Mouse (Mus musculus): ENCODE measurements around the gene Sirt2. TPM values are rescaled to one million over a fixed set of nuclear protein-coding genes. Genes with fewer than 3 reads are reported as not detected.
A peak's percentile ranks its signal among the peaks of the same experiment; 100 is the strongest.

Sirt2 gene
- polyA plus RNA-seq, 1 experiment from 2014 or later: 28.5 TPM

DNA sequence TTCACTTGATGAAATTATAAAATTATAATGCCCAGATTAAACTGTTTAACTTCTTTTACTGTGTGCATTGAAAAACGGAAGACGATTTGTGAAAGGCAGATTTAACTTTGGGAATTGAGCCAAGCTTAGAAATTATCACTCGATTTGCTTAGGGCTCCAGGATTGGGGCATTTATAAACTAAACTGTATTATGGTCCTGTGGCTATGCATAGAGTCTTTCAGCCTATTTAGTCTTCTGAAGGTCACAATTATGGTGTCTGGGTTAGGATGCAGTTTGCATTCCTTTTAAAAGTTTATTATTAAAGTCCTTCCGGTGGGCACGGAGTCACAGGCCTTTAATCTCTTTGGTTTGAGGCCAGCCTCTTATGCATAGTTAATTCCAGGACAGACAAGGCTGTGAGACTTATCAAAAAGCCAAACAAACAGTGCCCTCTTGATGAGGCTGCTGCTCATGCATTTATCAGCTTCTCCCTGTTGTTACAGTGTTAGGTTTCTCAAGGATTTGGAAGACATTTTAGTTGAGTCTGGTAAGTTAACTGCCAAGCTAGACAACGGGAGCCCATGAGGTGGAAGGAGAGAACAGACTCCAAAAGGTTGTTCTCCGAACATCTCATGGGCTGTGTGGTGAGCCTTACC is 45.2 kb downstream of the Sirt2 start:
- peak overlapping the region; percentile 97 for H3K27ac ChIP-seq
- peaks cover 51% of the 10 kb centered on the region for H3K36me3 ChIP-seq
- peaks cover 64% of the 10 kb centered on the region for H3K4me1 ChIP-seq
- peak overlapping the region; percentile 93 for H3K4me3 ChIP-seq
- H3K4me2 ChIP-seq: peak overlapping the region; percentile 93
- no peaks in the 10 kb centered on the region for H3K9me3 ChIP-seq (replicated peaks)
- peak overlapping the region; percentile 94 for H3K9ac ChIP-seq
- 6% methylated on average over 7 of the region's 7 CpGs for WGBS (ENCODE audit: insufficient replicate concordance)
- no peak for ATAC-seq
- no peaks in the 10 kb centered on the region for H3K27me3 ChIP-seq (replicated peaks)

GRCm38 (mm10) chr7:28812436-28812835 is 45.9 kb downstream of the Sirt2 start:
- no peak for ATAC-seq
- no peaks in the 10 kb centered on the region for H3K27me3 ChIP-seq (replicated peaks)
- H3K9ac ChIP-seq: peak overlapping the region; percentile 94
- H3K4me1 ChIP-seq: peaks cover 68% of the 10 kb centered on the region
- H3K9me3 ChIP-seq (replicated peaks): no peaks in the 10 kb centered on the region
- WGBS (ENCODE audit: insufficient replicate concordance): 58% methylated on average over 4 of the region's 4 CpGs
- H3K36me3 ChIP-seq: peaks cover 58% of the 10 kb centered on the region
- H3K27ac ChIP-seq: peak overlapping the region; percentile 97; the same call in 1 of the 2 replicates
- peak overlapping the region; percentile 93 for H3K4me2 ChIP-seq
- peak overlapping the region; percentile 93 for H3K4me3 ChIP-seq

- 0 out of 2 replicates have a peak overlapping the region, but pooled peaks have one; percentile 97 for H3K27ac ChIP-seq
- no peaks in the 10 kb centered on the region for H3K9me3 ChIP-seq (replicated peaks)
- peaks cover 68% of the 10 kb centered on the region for H3K4me1 ChIP-seq
- H3K4me3 ChIP-seq: peak overlapping the region; percentile 93
- WGBS (ENCODE audit: insufficient replicate concordance): 64% methylated on average over 5 of the region's 5 CpGs
- peak overlapping the region; percentile 94 for H3K9ac ChIP-seq
- H3K27me3 ChIP-seq (replicated peaks): no peaks in the 10 kb centered on the region
- peaks cover 63% of the 10 kb centered on the region for H3K36me3 ChIP-seq
- peak overlapping the region; percentile 93 for H3K4me2 ChIP-seq
- no peak for ATAC-seq
These were observed 46.4 kb downstream of the Sirt2 start for GRCm38 (mm10) chr7:28812949-28813348.

DNA sequence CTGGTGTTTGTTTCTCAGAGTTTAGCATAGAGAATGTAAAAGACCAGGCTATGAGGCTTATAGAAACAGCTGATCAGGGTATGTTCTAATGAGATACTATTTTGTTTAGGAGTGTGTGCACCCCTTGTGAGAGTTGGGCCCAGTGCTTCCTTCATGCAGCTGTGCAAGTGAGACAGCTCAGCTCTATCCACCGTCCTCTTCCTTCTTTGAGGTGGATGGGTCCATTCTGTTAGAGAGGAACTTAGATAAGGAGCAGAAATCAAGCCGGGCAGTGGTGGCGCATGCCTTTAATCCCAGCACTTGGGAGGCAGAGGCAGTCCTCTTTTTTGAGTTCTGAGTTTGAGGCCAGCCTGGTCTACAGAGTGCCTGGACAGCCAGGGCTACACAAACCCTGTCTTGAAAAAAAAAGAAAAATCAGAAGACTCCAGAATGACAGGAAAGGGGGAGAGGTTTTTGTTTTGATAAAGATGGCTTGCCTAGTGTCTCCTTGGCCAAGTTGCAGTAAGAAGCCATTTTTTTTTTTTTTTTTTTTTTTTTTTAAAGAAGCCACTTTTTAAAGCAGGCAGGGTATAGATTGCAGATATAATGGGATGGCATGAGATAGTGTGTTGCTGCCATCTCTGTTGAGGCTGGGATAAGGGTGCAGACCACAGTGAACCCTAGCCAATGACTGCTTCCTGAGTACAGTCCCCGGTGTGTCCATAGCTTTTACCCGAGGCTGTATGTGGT is 47.9 kb downstream of the Sirt2 start:
- Histone ChIP-seq H3K4me3 (0 out of 2 replicates have a peak overlapping the region, but pooled peaks have one; percentile 4), H3K36me3 (peaks cover 78% of the 10 kb centered on the region), H3K9ac (no peak overlapping the region), H3K4me1 (peaks cover 75% of the 10 kb centered on the region), H3K4me2 (peak overlapping the region; percentile 93), H3K27ac (peak overlapping the region; percentile 49; the same call in 1 of the 2 replicates), H3K27me3 (replicated peaks) (no peaks in the 10 kb centered on the region), H3K9me3 (replicated peaks) (no peaks in the 10 kb centered on the region)
- 57% methylated on average over 5 of the region's 5 CpGs for WGBS (ENCODE audit: insufficient replicate concordance)
- no peak for ATAC-seq

DNA sequence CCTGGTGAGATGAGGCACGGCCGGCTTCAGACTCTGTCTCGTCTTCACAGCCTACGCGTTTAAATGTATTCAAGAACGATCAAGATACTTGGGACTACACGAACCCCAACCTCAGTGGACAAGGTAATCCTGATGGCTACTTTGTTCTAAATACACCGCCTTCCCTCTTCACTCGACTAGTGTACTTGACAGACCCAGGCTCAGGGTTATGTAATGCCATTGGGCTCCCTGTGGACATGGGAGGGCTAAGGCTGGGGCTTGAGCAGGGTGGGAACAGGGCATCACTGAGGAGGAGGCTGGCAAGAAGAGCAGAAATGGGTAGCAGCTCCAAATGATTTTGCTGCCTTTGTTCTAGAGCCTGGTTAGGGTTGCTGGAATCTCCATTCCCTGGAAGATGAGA is 48.7 kb downstream of the Sirt2 start:
- Histone ChIP-seq H3K4me2 (peak overlapping the region; percentile 7; the same call in 1 of the 2 replicates), H3K9me3 (replicated peaks) (no peaks in the 10 kb centered on the region), H3K4me3 (no peak overlapping the region), H3K9ac (no peak overlapping the region), H3K27me3 (replicated peaks) (no peaks in the 10 kb centered on the region), H3K4me1 (peaks cover 82% of the 10 kb centered on the region), H3K36me3 (peaks cover 85% of the 10 kb centered on the region), H3K27ac (0 out of 2 replicates have a peak overlapping the region, but pooled peaks have one; percentile 42)
- WGBS (ENCODE audit: insufficient replicate concordance): 93% methylated on average over 9 of the region's 9 CpGs
- no peak for ATAC-seq

GRCm38 (mm10) chr7:28816201-28816600 is 49.7 kb downstream of the Sirt2 start:
- Histone ChIP-seq H3K4me1 (peaks cover 91% of the 10 kb centered on the region), H3K27ac (no peak overlapping the region), H3K9ac (0 out of 2 replicates have a peak overlapping the region, but pooled peaks have one; percentile 32), H3K36me3 (peaks cover 95% of the 10 kb centered on the region), H3K4me3 (no peak overlapping the region), H3K9me3 (replicated peaks) (no peaks in the 10 kb centered on the region), H3K4me2 (no peak overlapping the region), H3K27me3 (replicated peaks) (no peaks in the 10 kb centered on the region)
- no peak for ATAC-seq
- WGBS (ENCODE audit: insufficient replicate concordance): 81% methylated on average over 9 of the region's 9 CpGs

DNA sequence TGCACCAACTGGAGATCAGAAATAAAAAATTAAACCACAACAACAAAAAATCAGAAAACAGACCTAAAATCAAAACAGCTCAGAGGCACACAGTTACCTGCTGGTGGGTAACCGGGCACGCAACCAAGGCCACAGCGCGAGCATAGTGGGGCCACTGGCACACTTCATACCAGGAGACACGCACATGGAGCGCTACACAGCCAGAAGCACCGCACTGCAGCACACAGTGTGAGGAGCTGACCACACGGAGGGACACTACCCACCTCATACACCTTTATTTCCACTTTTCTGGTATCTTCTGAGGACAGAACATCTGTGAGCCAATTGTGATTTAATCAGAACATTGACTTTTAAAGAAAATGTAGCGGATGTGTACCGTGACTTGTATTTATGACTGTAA is 50.4 kb downstream of the Sirt2 start:
- Histone ChIP-seq H3K4me1 (peaks cover 94% of the 10 kb centered on the region), H3K9me3 (replicated peaks) (no peaks in the 10 kb centered on the region), H3K36me3 (peaks cover 100% of the 10 kb centered on the region), H3K9ac (no peak overlapping the region), H3K4me2 (peak overlapping the region; percentile 8; the same call in 1 of the 2 replicates), H3K27me3 (replicated peaks) (no peaks in the 10 kb centered on the region), H3K4me3 (no peak overlapping the region), H3K27ac (no peak overlapping the region)
- ATAC-seq: no peak
- 92% methylated on average over 10 of the region's 10 CpGs for WGBS (ENCODE audit: insufficient replicate concordance)

DNA sequence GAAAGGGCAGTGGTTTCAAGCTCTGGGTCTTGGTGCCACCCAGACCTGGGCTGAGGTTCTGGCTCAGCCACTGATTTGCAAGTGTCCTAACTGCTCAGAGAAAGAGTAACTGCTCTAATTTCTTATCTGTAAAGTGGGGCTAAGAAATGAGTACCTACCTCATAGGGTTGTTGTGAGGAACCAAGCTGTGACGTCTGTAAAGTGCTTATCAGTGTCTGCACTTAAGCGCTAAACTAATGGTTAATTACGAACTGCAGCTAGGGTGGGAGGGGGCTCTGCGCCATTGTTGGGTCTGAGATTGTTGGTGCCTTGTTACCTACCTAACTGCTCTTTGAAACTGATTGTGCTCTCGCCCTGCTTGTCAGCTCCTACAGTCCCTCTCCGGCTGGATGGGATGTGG is 51.0 kb downstream of the Sirt2 start:
- peak overlapping the region; percentile 41; the same call in 1 of the 2 replicates for H3K9ac ChIP-seq
- no peaks in the 10 kb centered on the region for H3K9me3 ChIP-seq (replicated peaks)
- ATAC-seq: no peak
- 56% methylated on average over 6 of the region's 6 CpGs for WGBS (ENCODE audit: insufficient replicate concordance)
- H3K4me1 ChIP-seq: peaks cover 93% of the 10 kb centered on the region
- H3K4me2 ChIP-seq: 0 out of 2 replicates have a peak overlapping the region, but pooled peaks have one; percentile 8
- no peaks in the 10 kb centered on the region for H3K27me3 ChIP-seq (replicated peaks)
- H3K27ac ChIP-seq: peak overlapping the region; percentile 54
- no peak overlapping the region for H3K4me3 ChIP-seq
- peaks cover 100% of the 10 kb centered on the region for H3K36me3 ChIP-seq

DNA sequence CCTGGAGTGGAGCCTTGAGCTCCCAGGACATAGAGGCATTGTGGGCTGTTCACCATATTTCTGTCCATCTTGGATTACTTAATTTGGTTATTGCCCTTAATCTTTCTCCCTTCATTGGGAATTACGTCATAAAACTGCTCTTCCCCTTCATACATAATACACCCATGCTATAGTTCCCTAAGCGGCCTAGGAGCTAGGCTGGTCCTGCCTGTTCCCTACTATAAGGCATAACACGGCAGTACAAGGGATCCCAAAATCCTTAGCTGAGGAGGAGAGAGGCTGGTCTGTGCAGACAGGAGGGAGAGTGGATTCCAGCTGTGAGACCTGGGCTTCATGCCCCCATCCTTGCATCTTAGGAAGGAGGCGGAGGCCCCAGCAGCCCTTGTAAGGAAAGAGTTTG is 51.4 kb downstream of the Sirt2 start:
- 0 out of 2 replicates have a peak overlapping the region, but pooled peaks have one; percentile 8 for H3K4me2 ChIP-seq
- H3K4me1 ChIP-seq: peaks cover 92% of the 10 kb centered on the region

GRCm38 (mm10) chr7:28818436-28818835 is 51.9 kb downstream of the Sirt2 start:
- Histone ChIP-seq H3K4me1 (peaks cover 92% of the 10 kb centered on the region), H3K4me2 (peak overlapping the region; percentile 34; the same call in 1 of the 2 replicates), H3K27ac (peak overlapping the region; percentile 54), H3K9me3 (replicated peaks) (no peaks in the 10 kb centered on the region), H3K36me3 (peaks cover 97% of the 10 kb centered on the region), H3K9ac (0 out of 2 replicates have a peak overlapping the region, but pooled peaks have one; percentile 4), H3K27me3 (replicated peaks) (no peaks in the 10 kb centered on the region), H3K4me3 (no peak overlapping the region)
- no peak for ATAC-seq
- 89% methylated on average over 18 of the region's 18 CpGs for WGBS (ENCODE audit: insufficient replicate concordance)

More for the DNA sequence above, 51.4 kb downstream of the Sirt2 start:
- Histone ChIP-seq H3K27me3 (replicated peaks) (no peaks in the 10 kb centered on the region), H3K36me3 (peaks cover 100% of the 10 kb centered on the region), H3K9ac (no peak overlapping the region), H3K4me3 (no peak overlapping the region), H3K9me3 (replicated peaks) (no peaks in the 10 kb centered on the region), H3K27ac (peak overlapping the region; percentile 54)
- no peak for ATAC-seq
- WGBS (ENCODE audit: insufficient replicate concordance): 89% methylated on average over 4 of the region's 4 CpGs

- Histone ChIP-seq H3K36me3 (peaks cover 92% of the 10 kb centered on the region), H3K27me3 (replicated peaks) (no peaks in the 10 kb centered on the region), H3K4me2 (peak overlapping the region; percentile 34; the same call in 1 of the 2 replicates), H3K4me3 (no peak overlapping the region), H3K27ac (peak overlapping the region; percentile 54), H3K9ac (no peak overlapping the region), H3K4me1 (peaks cover 92% of the 10 kb centered on the region), H3K9me3 (replicated peaks) (no peaks in the 10 kb centered on the region)
- ATAC-seq: peak; percentile 42
- 54% methylated on average over 4 of the region's 4 CpGs for WGBS (ENCODE audit: insufficient replicate concordance)
These were observed 52.4 kb downstream of the Sirt2 start for GRCm38 (mm10) chr7:28818861-28819452.

Data from liver, embryonic 12.5 days (tissue).